Mouse (Mus musculus): ENCODE measurements around the gene Pilrb1.

- TF ChIP-seq CTCF (IDR thresholded peaks at IDR 0.05): peak; percentile 65
- no peak for TF ChIP-seq EP300 (IDR thresholded peaks at IDR 0.05; ENCODE audit: insufficient read depth, low read depth, low read length)
- no peak for TF ChIP-seq POLR2A (IDR thresholded peaks at IDR 0.05; ENCODE audit: insufficient read depth, low read depth, low read length)
Measured at GRCm38 (mm10) chr5:137877860-137878259, 20.0 kb upstream of the Pilrb1 start.
